Mouse (Mus musculus): ENCODE measurements around the gene Hnrnpf.

GRCm38 (mm10) chr6:117907301-117907978 lies 7.3 kb downstream of the Hnrnpf start:
- no peak for TF ChIP-seq CTCF (IDR thresholded peaks at IDR 0.05; ENCODE audit: extremely low read depth, insufficient read depth, insufficient read length, insufficient replicate concordance)
- TF ChIP-seq POLR2A (IDR thresholded peaks at IDR 0.05; ENCODE audit: low read depth, low read length), result peak; percentile 37
